Mouse (Mus musculus): ENCODE results near the gene Grip1.

DNA sequence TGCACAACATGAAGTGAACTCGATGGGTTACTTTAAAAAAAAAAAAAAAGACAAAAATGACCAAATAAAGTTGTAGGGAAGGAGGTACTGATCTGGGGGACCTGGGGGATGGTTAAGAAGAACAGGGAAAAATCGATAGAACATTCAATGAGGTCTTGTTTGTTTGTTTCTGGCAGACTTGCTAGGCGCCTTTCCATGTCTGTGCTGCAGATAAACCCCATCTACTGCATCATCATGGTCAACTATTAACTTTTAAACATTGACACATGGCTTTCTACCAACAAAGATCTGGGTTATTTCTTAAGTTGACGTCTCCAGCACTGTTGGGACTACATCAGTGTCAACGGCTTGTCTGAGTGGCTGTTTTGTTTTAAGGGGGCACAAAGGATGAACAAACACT is 474.3 kb downstream of the Grip1 start:
- TF ChIP-seq CTCF (IDR thresholded peaks at IDR 0.05) (no peak), POLR2A (IDR thresholded peaks at IDR 0.05; ENCODE audit: insufficient read depth, low read depth, low read length) (no peak), EP300 (IDR thresholded peaks at IDR 0.05; ENCODE audit: insufficient read depth, low read depth, low read length) (no peak)
